Mouse (Mus musculus) stomach, embryonic 16.5 days (tissue): ENCODE results near the gene Slc51a. TPM values are rescaled to one million over a fixed set of nuclear protein-coding genes. Genes with fewer than 3 reads are reported as not detected.
"Not testable (repeated sequence)": the region's sequence is repeated elsewhere in the genome, so short reads cannot be mapped to it uniquely, and the experiment has no call there.

Experiments used
- ATAC-seq: fragments of 200-750 bp; cut with Nextera tagmentation; 2 replicates; pipeline ENCODE4 v1.8.0; 2017; ENCODE audit warnings: moderate number of reproducible peaks, moderate TSS enrichment; ENCODE audit not compliant: insufficient read depth, low FRiP score
- H3K27ac ChIP-seq: fragments of 300-500 bp; sonication (generic); 2 replicates; pipeline ENCODE4 v1.5.1; 2014; ENCODE audit warnings: low read length
- H3K27me3 ChIP-seq: fragments of 300-500 bp; sonication (generic); 2 replicates; pipeline ENCODE4 v1.6.1; 2014; ENCODE audit warnings: low read length, control low read depth, mixed read lengths; ENCODE audit not compliant: control insufficient read depth, insufficient read depth
- H3K36me3 ChIP-seq: fragments of 300-500 bp; sonication (generic); 2 replicates; pipeline ENCODE4 v1.6.1; 2014; ENCODE audit warnings: low read length; ENCODE audit not compliant: control insufficient read depth, insufficient read depth
- H3K4me1 ChIP-seq: fragments of 300-500 bp; sonication (generic); 2 replicates; pipeline ENCODE4 v1.6.1; 2014; ENCODE audit warnings: low read length, control low read depth, mixed read lengths; ENCODE audit not compliant: control insufficient read depth, insufficient read depth
- H3K4me2 ChIP-seq: fragments of 300-500 bp; sonication (generic); 2 replicates; pipeline ENCODE4 v1.6.1; 2014; ENCODE audit warnings: low read depth, low read length, mixed read lengths
- H3K4me3 ChIP-seq: fragments of 300-500 bp; sonication (generic); replicated peaks from 2 replicates; pipeline ENCODE4 v1.5.1; 2014; ENCODE audit warnings: mild to moderate bottlenecking, low read length
- H3K9ac ChIP-seq: fragments of 300-500 bp; sonication (generic); 2 replicates; pipeline ENCODE4 v1.6.1; 2014; ENCODE audit warnings: low read length
- H3K9me3 ChIP-seq: fragments of 300-500 bp; sonication (generic); replicated peaks from 2 replicates; pipeline ENCODE4 v1.6.1; 2016; ENCODE audit warnings: low read length, control low read depth; ENCODE audit not compliant: control insufficient read depth
- WGBS: fragments of 180-500 bp; shearing (Covaris S2); extraction: QIAGEN DNeasy Blood & Tissue Kit; methylation state at CpG from one replicate; pipeline ENCODE4 v1.1.7; 2014; 5-methylcytosine and 5-hydroxymethylcytosine counted together
- polyA plus RNA-seq: library from polyadenylated mRNA; unstranded; fragments of >200 nt; fragmentation: Nextera tagmentation; extraction: Ambion mirVana; gene quantifications from 2 replicates; pipeline ENCODE4 v1.2.1, GENCODE M21; 2015

Gene Slc51a
- polyA plus RNA-seq, 1 experiment from 2014 or later = 12.0 TPM

DNA sequence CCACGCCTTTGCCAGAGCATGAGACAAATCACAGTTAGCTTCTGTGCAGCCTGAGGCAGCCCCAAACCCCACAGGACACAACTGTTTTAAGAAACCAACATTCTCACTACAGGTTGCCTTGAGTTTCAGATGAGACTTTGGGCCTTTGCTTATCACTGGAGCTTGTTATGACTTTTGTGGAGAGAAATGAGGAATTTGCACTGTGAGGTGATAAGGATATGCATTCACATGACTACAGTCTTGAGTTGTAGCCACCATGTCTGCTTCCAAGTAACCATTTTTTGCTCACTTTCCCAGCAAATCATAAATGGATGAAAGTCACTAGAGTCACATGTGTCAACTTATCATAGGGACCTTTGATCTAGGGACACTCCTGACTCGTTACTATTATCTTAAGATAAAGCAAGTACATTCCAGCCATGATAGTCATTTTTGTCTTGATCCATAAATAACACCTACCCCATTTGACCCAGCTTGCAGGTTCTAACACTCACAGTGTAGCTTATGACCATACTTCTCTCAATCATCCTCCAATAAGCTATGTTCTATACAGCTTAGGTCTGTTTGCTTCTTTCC is 41.0 kb downstream of the Slc51a start:
- no peak for ATAC-seq
- Histone ChIP-seq H3K4me2 (no peak overlapping the region), H3K4me3 (no peak overlapping the region), H3K9me3 (no peaks in the 10 kb centered on the region), H3K27me3 (no peaks in the 10 kb centered on the region), H3K27ac (no peak overlapping the region), H3K9ac (no peak overlapping the region), H3K36me3 (no peaks in the 10 kb centered on the region), H3K4me1 (0 out of 2 replicates have a peak, but pooled peaks cover 6% of the 10 kb centered on the region)
- 65% methylated on average over 2 of the region's 2 CpGs for WGBS

DNA sequence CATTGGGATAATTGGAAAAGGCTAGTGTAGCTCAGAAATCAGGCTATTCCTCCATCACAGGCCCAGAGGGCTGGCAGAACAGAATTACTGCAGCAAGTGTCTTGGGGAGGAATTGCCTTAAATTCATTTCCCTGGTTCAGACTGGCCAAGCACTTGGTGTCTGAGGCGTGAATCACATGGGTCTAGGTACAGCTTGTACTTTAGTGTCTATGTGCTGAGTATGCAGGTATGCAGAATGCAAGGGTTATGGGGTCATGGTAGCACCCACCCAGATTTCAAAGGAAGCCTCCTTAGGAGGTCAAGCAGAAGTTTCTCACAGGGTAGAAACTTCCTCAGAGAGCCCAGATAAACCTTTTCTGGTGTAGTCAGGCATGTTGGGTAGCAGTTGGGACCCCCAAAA is 42.1 kb downstream of the Slc51a start:
- no peaks in the 10 kb centered on the region for H3K27me3 ChIP-seq
- ATAC-seq = no peak
- H3K36me3 ChIP-seq = no peaks in the 10 kb centered on the region
- no peaks in the 10 kb centered on the region for H3K9me3 ChIP-seq
- 86% methylated on average over 1 of the region's 1 CpGs for WGBS
- H3K4me2 ChIP-seq = no peak overlapping the region
- no peak overlapping the region for H3K27ac ChIP-seq
- 0 out of 2 replicates have a peak, but pooled peaks cover 6% of the 10 kb centered on the region for H3K4me1 ChIP-seq
- no peak overlapping the region for H3K4me3 ChIP-seq
- no peak overlapping the region for H3K9ac ChIP-seq

DNA sequence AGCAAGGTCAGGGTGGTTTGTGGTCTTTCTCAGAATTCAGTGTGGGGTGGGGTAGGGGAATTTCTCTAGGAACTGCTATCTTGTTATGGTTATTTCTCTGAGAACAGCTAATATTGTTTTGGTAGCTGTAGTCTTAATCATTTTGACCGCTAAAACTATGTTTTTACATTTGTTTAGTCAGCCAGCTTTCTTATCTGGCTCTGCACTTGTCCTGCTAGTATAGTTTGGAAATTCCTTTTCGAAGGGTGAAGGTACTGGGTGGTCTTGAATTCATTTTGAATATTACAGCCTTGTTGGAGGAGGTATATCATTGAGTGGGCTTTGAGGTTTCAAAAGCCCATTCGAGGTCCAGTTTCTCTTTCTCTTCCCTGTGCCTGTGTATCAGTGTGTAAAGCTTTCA is 43.1 kb downstream of the Slc51a start:
- not testable (repeated sequence) for ATAC-seq, H3K27ac ChIP-seq, H3K4me2 ChIP-seq, H3K9me3 ChIP-seq, H3K4me1 ChIP-seq, H3K4me3 ChIP-seq, H3K36me3 ChIP-seq, H3K27me3 ChIP-seq, H3K9ac ChIP-seq
- 80% methylated on average over 3 of the region's 3 CpGs for WGBS

DNA sequence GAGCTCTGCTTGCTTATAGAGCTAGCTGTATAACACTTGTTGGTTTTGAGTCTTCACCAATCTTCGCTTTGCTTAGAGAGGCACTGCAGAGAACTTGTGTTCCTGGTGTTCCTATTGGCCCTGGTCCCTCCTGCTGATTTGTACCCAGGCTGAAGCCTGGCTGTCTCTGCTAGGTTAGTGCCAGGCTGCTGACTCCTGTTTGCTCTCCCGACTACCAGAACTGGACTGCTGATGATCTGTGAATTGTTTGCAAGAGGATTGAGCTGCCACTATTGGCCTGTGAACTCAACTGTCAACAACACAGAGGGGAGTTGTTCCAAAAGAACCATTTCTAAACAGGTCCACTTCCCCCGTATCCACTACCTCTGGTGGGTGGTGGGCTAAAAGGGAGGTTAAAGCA is 46.2 kb downstream of the Slc51a start:
- Histone ChIP-seq H3K4me1 (no peaks in the 10 kb centered on the region), H3K9ac (no peak overlapping the region), H3K27me3 (no peaks in the 10 kb centered on the region), H3K27ac (no peak overlapping the region), H3K4me3 (no peak overlapping the region), H3K36me3 (no peaks in the 10 kb centered on the region), H3K9me3 (no peaks in the 10 kb centered on the region), H3K4me2 (no peak overlapping the region)
- no peak for ATAC-seq
- WGBS = 89% methylated on average over 3 of the region's 3 CpGs

DNA sequence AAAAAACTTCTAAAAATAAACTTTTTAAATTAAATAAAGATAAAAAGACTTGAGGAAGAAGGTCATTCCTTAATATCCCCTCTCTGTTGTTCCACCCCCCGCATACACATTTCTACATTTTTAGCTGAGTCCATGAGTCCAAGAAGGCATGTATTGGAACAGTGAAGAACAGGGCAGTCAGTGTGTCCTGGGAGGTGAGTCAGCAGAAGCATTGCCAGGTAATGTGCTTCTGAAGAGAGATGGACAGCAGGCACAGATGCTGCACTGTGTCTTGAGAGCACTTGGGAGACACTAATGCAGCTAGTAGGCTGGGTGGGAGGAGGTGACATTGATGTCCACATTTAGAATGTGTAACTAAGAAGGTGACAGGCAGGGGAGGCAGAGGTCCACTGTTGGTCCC is 50.4 kb downstream of the Slc51a start:
- H3K9ac ChIP-seq = no peak overlapping the region
- no peak for ATAC-seq
- WGBS = 96% methylated on average over 1 of the region's 1 CpGs
- no peaks in the 10 kb centered on the region for H3K27me3 ChIP-seq
- H3K4me1 ChIP-seq = no peaks in the 10 kb centered on the region; the same call in 1 of the 2 replicates
- no peak overlapping the region for H3K4me2 ChIP-seq
- H3K4me3 ChIP-seq = no peak overlapping the region
- H3K27ac ChIP-seq = no peak overlapping the region
- no peaks in the 10 kb centered on the region for H3K9me3 ChIP-seq
- no peaks in the 10 kb centered on the region for H3K36me3 ChIP-seq

GRCm38 (mm10) chr16:32436657-32437056 is 51.0 kb downstream of the Slc51a start:
- 81% methylated on average over 1 of the region's 1 CpGs for WGBS
- ATAC-seq = no peak
- Histone ChIP-seq H3K9ac (no peak overlapping the region), H3K4me2 (no peak overlapping the region), H3K4me1 (peaks cover 6% of the 10 kb centered on the region), H3K36me3 (no peaks in the 10 kb centered on the region), H3K4me3 (no peak overlapping the region), H3K27me3 (no peaks in the 10 kb centered on the region), H3K27ac (no peak overlapping the region), H3K9me3 (no peaks in the 10 kb centered on the region)

GRCm38 (mm10) chr16:32434691-32435090 is 53.0 kb downstream of the Slc51a start:
- Histone ChIP-seq H3K27me3 (no peaks in the 10 kb centered on the region), H3K4me1 (peaks cover 13% of the 10 kb centered on the region), H3K36me3 (no peaks in the 10 kb centered on the region), H3K9ac (no peak overlapping the region), H3K9me3 (no peaks in the 10 kb centered on the region), H3K4me3 (no peak overlapping the region), H3K4me2 (no peak overlapping the region), H3K27ac (no peak overlapping the region)
- ATAC-seq = no peak

- 42% methylated on average over 6 of the region's 6 CpGs for WGBS
- Histone ChIP-seq H3K27ac (no peak overlapping the region), H3K4me3 (no peak overlapping the region), H3K36me3 (no peaks in the 10 kb centered on the region), H3K9ac (no peak overlapping the region), H3K4me1 (peaks cover 16% of the 10 kb centered on the region), H3K4me2 (no peak overlapping the region), H3K27me3 (no peaks in the 10 kb centered on the region), H3K9me3 (no peaks in the 10 kb centered on the region)
- no peak for ATAC-seq
These were observed 53.6 kb downstream of the Slc51a start for GRCm38 (mm10) chr16:32434066-32434465.

GRCm38 (mm10) chr16:32433138-32433537 is 54.5 kb downstream of the Slc51a start:
- no peak for ATAC-seq
- 81% methylated on average over 2 of the region's 2 CpGs for WGBS
- Histone ChIP-seq H3K36me3 (no peaks in the 10 kb centered on the region), H3K27me3 (no peaks in the 10 kb centered on the region), H3K9me3 (no peaks in the 10 kb centered on the region), H3K4me1 (peaks cover 16% of the 10 kb centered on the region), H3K4me2 (no peak overlapping the region), H3K4me3 (no peak overlapping the region), H3K27ac (no peak overlapping the region), H3K9ac (no peak overlapping the region)

DNA sequence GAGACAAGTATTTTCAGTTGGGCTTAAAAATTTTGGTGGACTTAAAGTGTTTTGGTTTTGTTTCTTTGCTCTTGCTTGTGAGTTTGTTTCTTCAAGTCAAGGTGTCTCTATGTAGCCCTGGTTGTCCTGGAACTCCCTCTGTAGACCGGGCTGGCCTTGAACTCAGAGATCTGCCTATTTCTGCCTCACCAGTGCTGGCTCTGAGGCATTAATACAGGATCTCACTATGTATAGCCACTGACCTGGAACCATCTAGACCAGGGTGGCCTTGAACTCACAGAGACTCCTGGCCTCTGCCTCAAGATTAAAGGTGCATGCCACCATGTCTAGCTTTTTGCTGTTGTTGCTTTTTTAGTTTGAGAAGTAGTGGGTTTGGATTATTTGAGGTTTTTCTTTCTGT is 55.8 kb downstream of the Slc51a start:
- H3K4me2 ChIP-seq = peak overlapping the region; percentile 60
- H3K27me3 ChIP-seq = no peaks in the 10 kb centered on the region
- no peak for ATAC-seq
- no peaks in the 10 kb centered on the region for H3K9me3 ChIP-seq
- H3K36me3 ChIP-seq = no peaks in the 10 kb centered on the region
- peak overlapping the region; percentile 95 for H3K4me3 ChIP-seq
- 97% methylated on average over 1 of the region's 1 CpGs for WGBS
- H3K4me1 ChIP-seq = peaks cover 16% of the 10 kb centered on the region
- no peak overlapping the region for H3K27ac ChIP-seq
- H3K9ac ChIP-seq = no peak overlapping the region
